Mouse (Mus musculus): ENCODE measurements around the gene Kctd13.

Kctd13 gene

DNA sequence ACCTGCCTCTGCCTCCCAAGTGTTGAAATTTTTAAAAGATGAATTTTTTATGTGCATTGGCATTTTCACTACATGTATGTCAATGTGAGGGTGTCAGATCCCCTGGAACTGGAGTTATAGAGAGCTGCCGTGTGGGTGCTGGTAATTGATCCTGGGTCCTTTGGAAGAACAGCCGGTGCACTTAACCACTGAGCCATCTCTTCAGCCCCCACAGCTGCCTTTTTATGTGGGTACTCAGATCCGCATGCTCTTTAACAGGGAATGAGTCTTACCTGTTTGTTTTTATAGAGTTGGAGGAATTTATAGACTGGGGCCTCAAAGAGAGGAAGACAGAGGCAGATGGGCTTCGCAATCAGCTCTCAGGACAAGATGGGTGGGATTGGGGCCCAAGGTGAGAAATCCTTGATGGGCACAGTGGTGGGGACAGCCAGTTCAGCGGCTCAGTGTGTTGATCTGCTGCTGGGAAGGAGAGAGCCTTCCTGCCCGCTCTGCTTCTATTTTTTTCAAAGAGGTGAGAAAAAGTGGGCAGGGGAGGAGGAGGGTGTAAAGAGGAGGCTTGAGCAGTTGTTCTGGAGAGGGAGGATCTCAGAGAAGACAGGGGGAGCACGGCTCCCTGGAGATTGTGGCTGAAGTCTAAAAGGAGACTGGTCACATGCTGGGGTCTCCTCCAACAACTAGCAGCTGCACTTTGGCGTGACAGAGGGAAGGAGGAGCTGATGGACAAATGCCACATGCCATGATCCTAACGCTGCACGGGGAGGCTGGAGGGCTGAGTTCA lies 56.2 kb downstream of the Kctd13 start:
- DNase-seq, result no peak

DNA sequence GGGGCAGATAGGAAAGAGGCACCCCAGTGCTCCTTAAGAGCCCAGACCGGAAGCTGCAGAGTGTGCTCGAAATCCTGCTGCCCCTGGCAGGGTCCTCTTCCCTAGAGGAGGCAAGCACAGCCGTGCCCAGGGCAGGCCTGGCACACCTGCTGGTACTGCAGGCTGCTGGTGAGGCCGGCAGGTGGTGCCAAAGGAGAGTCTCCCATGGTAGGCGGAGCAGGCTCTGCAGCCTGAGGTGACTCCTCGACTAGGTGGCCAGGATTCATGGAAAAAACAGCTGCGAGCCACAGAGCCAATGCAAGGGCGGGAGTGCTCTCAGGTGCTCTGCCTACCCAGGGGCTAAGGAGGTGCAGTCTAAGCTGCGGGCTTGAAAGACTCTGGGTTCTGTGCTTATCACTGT lies 57.6 kb downstream of the Kctd13 start:
- DNase-seq, result peak; percentile 87

GRCm38 (mm10) chr7:126988816-126989215 lies 60.1 kb downstream of the Kctd13 start:
- DNase-seq, result no peak
